Mouse (Mus musculus) E14TG2a.4 (cell line): ENCODE data around the gene Cox19.

Experiments
- H3K27me3 ChIP-seq: 2 replicates; pipeline ENCODE4 v1.6.1; 2014; ENCODE audit warnings: low read length, control low read depth; ENCODE audit not compliant: insufficient read depth
- H3K36me3 ChIP-seq: 2 replicates; pipeline ENCODE4 v1.6.1; 2014; ENCODE audit warnings: low read length, control low read depth; ENCODE audit not compliant: insufficient read depth
- H3K4me1 ChIP-seq: replicated peaks from 2 replicates; pipeline ENCODE4 v1.6.1; 2014; ENCODE audit warnings: low read depth, low read length, control low read depth
- H3K4me3 ChIP-seq: replicated peaks from 2 replicates; pipeline ENCODE4 v1.5.1; 2014; ENCODE audit warnings: mild to moderate bottlenecking, low read length
- H3K9me3 ChIP-seq: 2 replicates; pipeline ENCODE4 v1.6.1; 2014; ENCODE audit warnings: low read length, control low read depth
- CTCF ChIP-seq: conservative IDR thresholded peaks from 2 replicates; pipeline ENCODE4 v1.5.1; 2014; ENCODE audit warnings: low read length
- NANOG ChIP-seq: IDR thresholded peaks from 2 replicates; pipeline ENCODE4 v1.6.1; 2014; ENCODE audit warnings: borderline replicate concordance, low read length, mixed read lengths
- POU5F1 ChIP-seq: IDR thresholded peaks from 2 replicates; pipeline ENCODE4 v1.6.1; 2014; ENCODE audit warnings: low read length, borderline replicate concordance

Gene Cox19

GRCm38 (mm10) chr5:139290467-139291259, 60.6 kb downstream of the Cox19 start:
- no peaks in the 10 kb centered on the region for H3K27me3 ChIP-seq
- H3K4me3 ChIP-seq = no peak overlapping the region
- H3K4me1 ChIP-seq = peaks cover 57% of the 10 kb centered on the region
- H3K9me3 ChIP-seq = peaks cover 25% of the 10 kb centered on the region
- H3K36me3 ChIP-seq = peaks cover 89% of the 10 kb centered on the region
- TF ChIP-seq NANOG (no peak), POU5F1 (no peak), CTCF (no peak)

GRCm38 (mm10) chr5:139288591-139288990, 62.6 kb downstream of the Cox19 start:
- H3K36me3 ChIP-seq = peaks cover 84% of the 10 kb centered on the region
- peaks cover 76% of the 10 kb centered on the region for H3K4me1 ChIP-seq
- H3K9me3 ChIP-seq = peaks cover 16% of the 10 kb centered on the region
- H3K4me3 ChIP-seq = no peak overlapping the region
- no peak for TF ChIP-seq NANOG
- no peak for TF ChIP-seq POU5F1
- TF ChIP-seq CTCF = no peak
- H3K27me3 ChIP-seq = no peaks in the 10 kb centered on the region

- H3K27me3 ChIP-seq = no peaks in the 10 kb centered on the region
- H3K9me3 ChIP-seq = peaks cover 16% of the 10 kb centered on the region
- no peak overlapping the region for H3K4me3 ChIP-seq
- H3K4me1 ChIP-seq = peaks cover 76% of the 10 kb centered on the region
- TF ChIP-seq NANOG (no peak), POU5F1 (no peak), CTCF (no peak)
- H3K36me3 ChIP-seq = peaks cover 78% of the 10 kb centered on the region
Measured at GRCm38 (mm10) chr5:139287787-139288186, 63.4 kb downstream of the Cox19 start.

- TF ChIP-seq POU5F1 = no peak
- no peak for TF ChIP-seq NANOG
- TF ChIP-seq CTCF = no peak
Measured at GRCm38 (mm10) chr5:139287099-139287498, 64.1 kb downstream of the Cox19 start.

More at GRCm38 (mm10) chr5:139287099-139287498, 64.1 kb downstream of the Cox19 start:
- Histone ChIP-seq H3K36me3 (peaks cover 79% of the 10 kb centered on the region), H3K9me3 (peaks cover 16% of the 10 kb centered on the region), H3K4me3 (no peak overlapping the region), H3K4me1 (peaks cover 75% of the 10 kb centered on the region), H3K27me3 (no peaks in the 10 kb centered on the region)
